Mouse (Mus musculus) cortical plate, adult 2 months (tissue): ENCODE data around the gene Itga5.

ENCODE experiments used
- CTCF ChIP-seq: fragments of 200-500 bp; IDR thresholded peaks from 2 replicates; pipeline ENCODE4 v1.5.1; 2011; ENCODE audit warnings: mild to moderate bottlenecking, control low read depth, low read length; ENCODE audit not compliant: insufficient read depth; ENCODE audit errors: extremely low read depth
- POLR2A ChIP-seq: fragments of 200-500 bp; IDR thresholded peaks from 2 replicates; pipeline ENCODE4 v1.6.1; 2011; ENCODE audit warnings: mild to moderate bottlenecking, low read length, control low read depth; ENCODE audit not compliant: insufficient read depth; ENCODE audit errors: extremely low read depth

DNA sequence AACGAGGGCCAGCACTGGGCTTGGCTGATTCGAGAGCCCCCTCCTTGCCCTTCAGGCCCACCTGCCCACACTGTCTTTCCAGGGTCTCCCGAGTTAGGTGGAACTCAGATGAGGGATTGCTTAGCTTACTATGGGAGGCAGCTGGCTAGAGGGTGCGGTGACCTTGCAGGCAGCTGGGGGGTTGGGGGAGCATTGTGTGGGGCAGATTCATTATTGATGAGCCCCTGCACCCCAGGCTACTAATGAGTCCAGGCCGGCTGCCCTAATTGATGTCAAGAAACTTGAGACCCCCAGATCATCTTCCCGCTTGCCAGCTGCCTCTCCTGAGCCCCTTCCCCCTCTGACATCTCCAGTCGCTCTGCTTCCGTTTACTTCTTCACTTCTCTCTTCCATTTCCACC lies 25.0 kb downstream of the Itga5 start:
- TF ChIP-seq CTCF: no peak
- no peak for TF ChIP-seq POLR2A
